Mouse (Mus musculus): ENCODE measurements around the gene Nup88.

The Nup88 gene

GRCm38 (mm10) chr11:70969821-70970559 lies at the start of gene Nup88, which contains the start of gene Rpain:
Nup88 (minus strand) TSS chr11:70969973.
Rpain (plus strand) TSS chr11:70970213.
- peak; percentile 95 for DNase-seq

DNA sequence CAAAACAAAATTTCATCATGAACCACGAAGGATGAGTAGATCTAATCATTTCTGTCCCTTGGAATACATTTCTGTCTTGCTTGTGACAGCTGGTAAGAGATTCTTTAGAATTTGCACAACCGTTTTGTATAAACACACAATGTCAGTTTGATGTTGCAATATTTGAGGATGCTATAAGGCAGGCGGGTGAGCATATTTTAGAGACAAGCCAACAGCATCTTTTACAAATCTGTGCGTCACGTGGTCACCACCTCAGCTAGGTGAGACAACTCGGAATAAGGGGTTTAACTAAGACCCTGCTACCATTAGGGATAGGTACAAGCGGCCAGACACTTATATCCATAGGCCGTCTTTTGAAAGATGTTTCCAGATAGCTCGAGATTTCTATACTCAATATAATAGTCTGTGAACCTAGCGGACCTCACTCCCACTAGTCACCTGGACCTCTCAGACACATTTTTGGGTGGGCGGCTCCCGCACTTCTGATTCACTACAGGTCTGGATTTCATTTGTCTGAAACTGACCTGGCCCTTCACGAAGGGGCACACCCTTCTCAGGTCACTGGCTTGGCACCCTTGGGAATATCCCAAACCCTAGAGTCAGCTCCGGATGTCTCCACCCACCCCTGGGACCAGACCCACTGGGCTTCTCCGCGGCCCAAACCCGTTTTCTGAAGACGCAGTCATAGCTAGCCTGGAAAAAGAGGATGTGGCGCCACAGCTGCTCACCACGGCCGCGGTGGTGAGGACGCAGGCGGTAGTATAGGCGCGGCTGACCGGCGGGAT lies 48.8 kb upstream of the Nup88 start:
- DNase-seq: peak; percentile 16

DNA sequence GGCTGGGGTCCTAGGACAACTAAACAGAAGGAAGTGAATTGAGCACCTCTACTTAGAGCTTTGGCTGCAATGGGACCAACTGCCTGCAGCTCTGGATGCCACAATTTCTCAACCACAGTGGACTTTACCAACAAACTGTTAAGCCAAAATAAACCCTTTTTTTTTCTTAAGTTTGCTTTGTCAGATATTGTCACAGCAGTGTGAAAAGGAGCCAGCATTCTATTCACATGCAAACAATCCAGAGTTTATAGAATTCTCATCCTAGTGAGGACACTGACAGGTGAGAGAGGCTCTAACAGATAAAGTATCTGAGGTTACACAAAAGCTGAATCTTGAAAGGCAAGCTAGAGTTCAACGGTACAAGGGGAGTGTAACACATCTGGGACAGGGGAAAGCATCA lies 47.3 kb upstream of the Nup88 start:
- DNase-seq: no peak

GRCm38 (mm10) chr11:71012743-71013142 lies 43.0 kb upstream of the Nup88 start:
- DNase-seq: no peak

DNA sequence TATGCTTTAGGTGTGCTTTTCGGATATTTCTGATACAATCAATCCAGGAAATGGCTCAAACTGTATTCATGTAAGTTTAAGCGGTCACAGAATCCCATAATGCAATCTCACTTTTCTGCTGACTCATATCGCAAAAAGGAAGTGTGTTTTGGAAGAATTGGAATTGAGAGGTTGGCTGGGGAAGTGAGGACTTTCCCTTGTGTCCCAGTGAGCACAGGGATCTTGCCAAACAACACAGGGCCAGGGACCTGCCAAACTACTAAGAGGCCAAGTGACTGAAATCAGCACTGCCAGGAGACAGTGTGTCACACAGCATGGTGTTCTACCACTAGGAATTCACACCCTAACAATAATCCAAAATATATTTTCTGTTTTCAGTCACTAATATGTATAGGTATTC lies 38.5 kb upstream of the Nup88 start:
- DNase-seq: no peak

- no peak for DNase-seq
Measured at GRCm38 (mm10) chr11:71007831-71008230, 38.1 kb upstream of the Nup88 start.

- no peak for DNase-seq
Measured at GRCm38 (mm10) chr11:71007026-71007425, 37.3 kb upstream of the Nup88 start.

DNA sequence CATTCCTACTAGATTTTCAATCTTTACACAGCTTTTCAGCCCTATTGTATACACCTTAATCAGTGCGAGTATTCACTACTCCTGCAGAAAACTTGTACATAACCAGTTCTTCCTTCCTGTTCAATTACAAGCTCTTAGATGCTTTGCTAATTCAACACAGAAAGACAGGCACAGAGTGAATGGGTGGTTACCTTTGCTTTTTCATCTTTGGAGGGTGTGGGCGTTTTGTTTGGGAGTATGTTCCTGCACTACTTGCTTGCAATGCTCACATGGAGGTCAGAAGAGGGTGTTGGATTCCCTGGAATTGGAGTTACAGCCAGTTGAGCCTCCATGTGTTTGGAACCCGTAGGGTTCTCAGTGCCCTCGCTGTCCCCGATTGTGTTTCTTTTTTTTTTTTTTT lies 35.3 kb upstream of the Nup88 start:
- no peak for DNase-seq

GRCm38 (mm10) chr11:71004316-71004773 lies 34.6 kb upstream of the Nup88 start, which contains the start of gene Dhx33:
Dhx33 (minus strand) TSS chr11:71004437.
- DNase-seq: peak; percentile 98

- no peak for DNase-seq
Measured at GRCm38 (mm10) chr11:71003611-71004315, 34.0 kb upstream of the Nup88 start.

GRCm38 (mm10) chr11:71001167-71001566 lies 31.4 kb upstream of the Nup88 start:
- no peak for DNase-seq

- peak; percentile 92 for DNase-seq
Measured at GRCm38 (mm10) chr11:70982557-70983228, 12.9 kb upstream of the Nup88 start, which contains the start of gene C1qbp. C1qbp (minus strand) TSS chr11:70983026.

DNA sequence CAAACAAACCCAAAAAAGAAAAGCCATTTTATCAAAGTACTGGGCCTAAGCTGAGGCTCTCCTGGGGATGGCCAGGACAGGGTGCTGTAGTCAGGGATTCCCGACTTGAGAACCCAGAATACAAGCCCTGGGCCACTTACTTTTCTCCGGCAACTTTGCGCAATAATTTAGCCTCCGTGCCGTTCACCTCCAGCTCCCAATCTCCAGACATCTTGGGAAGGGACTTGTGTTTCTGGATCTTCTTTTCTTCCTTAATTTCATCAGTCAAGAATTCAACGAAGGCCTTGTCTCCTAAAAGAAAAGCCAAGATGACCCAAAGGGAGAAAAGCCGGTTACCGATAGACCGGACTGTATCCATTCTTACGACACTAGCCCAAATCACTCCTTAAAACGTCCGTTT lies 12.3 kb upstream of the Nup88 start:
- no peak for DNase-seq

DNA sequence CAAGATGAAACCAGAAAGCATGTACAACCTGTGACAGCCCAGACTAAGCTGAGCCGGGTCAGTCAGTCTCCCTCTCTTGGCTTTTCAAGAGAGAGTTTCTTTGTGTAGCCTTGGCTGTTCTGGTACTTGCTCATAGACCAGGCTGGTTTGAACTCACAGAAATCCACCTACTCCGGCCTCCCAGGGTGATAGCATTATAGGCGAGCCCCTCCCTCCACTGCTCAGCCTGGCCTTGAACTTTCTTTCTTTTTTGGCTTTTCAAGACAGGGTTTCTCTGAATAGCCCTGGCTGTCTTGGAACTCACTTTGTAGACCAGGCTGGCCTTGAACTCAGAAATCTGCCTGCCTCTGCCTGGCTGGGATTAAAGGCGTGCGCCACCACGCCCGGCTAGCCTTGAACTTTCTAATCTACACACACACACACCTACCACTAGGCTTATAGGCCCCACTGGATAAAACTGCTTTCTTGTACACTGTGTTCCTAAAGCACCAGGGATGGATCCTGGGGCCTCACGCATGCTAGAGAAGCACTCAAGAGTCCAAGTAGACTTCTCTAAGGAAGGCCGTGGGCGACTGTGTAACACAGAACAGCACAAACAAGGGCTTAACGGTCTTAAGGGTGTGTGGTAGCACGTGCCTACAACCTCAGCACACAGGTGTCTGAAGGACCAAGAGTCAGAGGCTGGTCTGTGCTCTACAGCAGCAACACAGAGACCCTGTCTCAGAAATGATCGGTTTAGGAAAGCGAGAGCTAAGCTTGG lies 11.2 kb upstream of the Nup88 start:
- DNase-seq: no peak

GRCm38 (mm10) chr11:70980232-70980631 lies 10.5 kb upstream of the Nup88 start:
- no peak for DNase-seq

- no peak for DNase-seq
Measured at GRCm38 (mm10) chr11:70977293-70977692, 7.5 kb upstream of the Nup88 start.

GRCm38 (mm10) chr11:70975193-70975592 lies 5.4 kb upstream of the Nup88 start:
- DNase-seq: no peak

DNA sequence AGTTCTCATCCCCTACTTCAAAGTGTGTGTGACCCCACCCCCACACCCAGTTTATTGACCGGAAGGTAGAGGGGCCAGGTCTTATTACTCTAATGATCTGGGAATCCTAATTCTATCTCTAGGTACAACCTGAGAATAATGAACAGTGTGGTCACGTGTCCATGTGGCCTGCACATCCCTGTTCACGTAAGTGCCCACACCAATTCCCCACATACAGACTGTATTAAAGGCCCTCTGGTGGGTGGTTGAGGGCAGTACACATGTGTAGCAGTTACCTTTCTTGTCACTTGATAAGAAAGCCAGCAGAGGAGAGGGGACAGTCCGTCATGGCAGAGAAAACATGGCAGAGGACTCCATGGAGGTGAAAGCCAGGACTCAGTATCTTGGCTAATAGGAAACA lies 4.2 kb upstream of the Nup88 start:
- DNase-seq: no peak

- no peak for DNase-seq
Measured at GRCm38 (mm10) chr11:70972586-70972985, 2.8 kb upstream of the Nup88 start.

GRCm38 (mm10) chr11:70970560-70971540 lies 1.1 kb upstream of the Nup88 start:
- DNase-seq: peak; percentile 40
